Mouse (Mus musculus) left cerebral cortex, postnatal 4 days (tissue): ENCODE data around the gene Palm. TPM values are rescaled to one million over a fixed set of nuclear protein-coding genes. Genes with fewer than 3 reads are reported as not detected.

Experiments used
- DNase-seq: peaks from one replicate; pipeline ENCODE4 v3.0.0-alpha.2; 2022
- intact Hi-C: fragments of 180-260 bp; cut with DNase I; formaldehyde crosslinking; loops from one replicate; pipeline ENCODE4 v1.15.1; 2025
- microRNA-seq: library from miRNA; unstranded; fragments of <30 nt; microRNA quantifications from one replicate; pipeline ENCODE4 v1.2.0, GENCODE M21; 2022
- total RNA-seq, 2 experiments: library from RNA; stranded (reverse); gene quantifications; 2 replicates each; pipeline ENCODE4 v1.2.3; 2021

Gene Palm
- total RNA-seq, 2 experiments from 2014 or later: 404 to 409 TPM

DNA sequence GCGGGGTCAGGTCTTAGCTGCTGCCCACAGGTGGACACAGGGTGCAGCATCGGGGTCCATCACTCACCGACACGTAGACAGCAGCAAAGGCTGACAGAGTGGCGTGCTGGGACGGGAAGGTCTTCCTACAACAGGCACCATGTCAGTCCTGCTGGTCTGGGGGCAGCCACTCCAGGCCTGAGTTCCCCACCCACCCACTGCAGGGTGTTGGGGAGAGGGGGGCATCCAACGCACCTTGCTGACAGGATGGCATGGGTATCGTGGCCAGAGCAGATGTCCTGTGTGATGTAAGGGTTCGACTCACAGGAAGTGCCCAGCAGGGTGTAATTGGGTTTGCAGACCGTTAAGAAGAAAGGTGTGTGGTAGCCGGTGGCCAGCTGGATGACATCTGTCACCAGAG, 73.2 kb downstream of the Palm start:
- intact Hi-C loops: no loop called here
- DNase-seq: no peak

Small RNAs within 50 kb of the gene (microRNA-seq; reads per million reads assigned to microRNA genes)
- gene Mir6910: not detected

Other genes with a start within 250 kb of the Palm start
- 10 to 100 TPM; 51.2 to 56.5 TPM for gene Mier2, start 238.4 kb upstream of the Palm start, total RNA-seq
- gene Theg, start 206.2 kb upstream of the Palm start, total RNA-seq: not detected
- 10 to 100 TPM; 20.7 to 24.4 TPM for gene C2cd4c, start 179.5 kb upstream of the Palm start, total RNA-seq
- 10 to 100 TPM; 46.0 to 49.8 TPM for gene Shc2, start 155.7 kb upstream of the Palm start, total RNA-seq
- under 1 TPM; 0.38 to 0.40 TPM for gene Odf3l2, start 147.8 kb upstream of the Palm start, total RNA-seq
- under 1 TPM; 0.72 to 0.84 TPM for gene Madcam1, start 129.0 kb upstream of the Palm start, total RNA-seq
- gene Tpgs1, start 124.2 kb upstream of the Palm start, total RNA-seq: 10 to 100 TPM; 57.0 to 59.9 TPM
- gene Cdc34, start 111.4 kb upstream of the Palm start, total RNA-seq: 10 to 100 TPM; 59.6 to 61.5 TPM
- 1 to 10 TPM; 2.6 to 3.3 TPM for gene Gzmm, start 104.6 kb upstream of the Palm start, total RNA-seq
- gene Bsg, start 89.1 kb upstream of the Palm start, total RNA-seq: 100 to 1,000 TPM; 486 to 495 TPM
- gene Hcn2, start 76.9 kb upstream of the Palm start, total RNA-seq: 10 to 100 TPM; 47.4 to 53.8 TPM
- gene Polrmt, start 47.0 kb upstream of the Palm start, total RNA-seq: 10 to 100 TPM; 44.8 to 51.8 TPM
- gene Fgf22, start 38.5 kb upstream of the Palm start, total RNA-seq: 1 to 10 TPM; 1.3 to 1.7 TPM
- 10 to 100 TPM; 85.0 to 95.3 TPM for gene Rnf126, start 26.6 kb upstream of the Palm start, total RNA-seq
- 1 to 10 TPM; 2.5 to 3.2 TPM for gene Fstl3, start 16.3 kb upstream of the Palm start, total RNA-seq
- under 1 TPM in 1 of 2 experiments, not detected in 1; 0.52 TPM for gene Prss57, start 2.6 kb upstream of the Palm start, total RNA-seq
- gene Misp, start 27.4 kb downstream of the Palm start, total RNA-seq: under 1 TPM; 0.46 to 0.76 TPM
- 10 to 100 TPM; 91.7 to 92.7 TPM for gene Ptbp1, start 60.9 kb downstream of the Palm start, total RNA-seq
- 1 to 10 TPM; 6.9 to 7.0 TPM for gene Prtn3, start 80.9 kb downstream of the Palm start, total RNA-seq
- 100 to 1,000 TPM; 277 to 305 TPM for gene Plppr3, start 81.1 kb downstream of the Palm start, total RNA-seq
- gene Elane, start 92.7 kb downstream of the Palm start, total RNA-seq: not detected
- not detected for gene Cfd, start 97.3 kb downstream of the Palm start, total RNA-seq
- gene Med16, start 115.4 kb downstream of the Palm start, total RNA-seq: 10 to 100 TPM; 56.4 to 59.6 TPM
- not detected for gene Gm26602, start 117.3 kb downstream of the Palm start, total RNA-seq
- gene Kiss1r, start 123.4 kb downstream of the Palm start, total RNA-seq: 1 to 10 TPM; 5.0 to 6.8 TPM
- 100 to 1,000 TPM; 307 to 309 TPM for gene R3hdm4, start 127.6 kb downstream of the Palm start, total RNA-seq
- gene Arid3a, start 133.5 kb downstream of the Palm start, total RNA-seq: 1 to 10 TPM; 6.3 to 9.5 TPM
- gene Wdr18, start 166.6 kb downstream of the Palm start, total RNA-seq: 10 to 100 TPM; 51.7 to 55.8 TPM
- under 1 TPM; 0.12 to 0.30 TPM for gene Grin3b, start 177.1 kb downstream of the Palm start, total RNA-seq
- 100 to 1,000 TPM; 117 to 127 TPM for gene Tmem259, start 190.8 kb downstream of the Palm start, total RNA-seq
- gene Cnn2, start 195.0 kb downstream of the Palm start, total RNA-seq: 10 to 100 TPM; 12.4 to 17.2 TPM
- 1 to 10 TPM; 7.2 to 8.1 TPM for gene Abca7, start 202.9 kb downstream of the Palm start, total RNA-seq
- gene Arhgap45, start 223.1 kb downstream of the Palm start, total RNA-seq: 1 to 10 TPM; 1.6 to 1.7 TPM
- gene Polr2e, start 246.2 kb downstream of the Palm start, total RNA-seq: 10 to 100 TPM; 63.9 to 74.2 TPM